Mouse (Mus musculus) CD4-positive helper T cell, adult 2 months (primary cell): ENCODE results near the gene Ubr3.

ENCODE experiments used
- DNase-seq: peaks from one replicate; pipeline ENCODE4 v3.0.0-alpha.2; 2012; ENCODE audit warnings: low read depth, missing footprints, low spot score

Gene Ubr3

GRCm38 (mm10) chr2:69897039-69897617, at the start of gene Ubr3:
Gene Ubr3 (plus strand): TSS chr2:69897246.
- peak; percentile 96 for DNase-seq

GRCm38 (mm10) chr2:69849215-69849614, 47.8 kb upstream of the Ubr3 start:
- no peak for DNase-seq

- DNase-seq = peak; percentile 4
Observed at GRCm38 (mm10) chr2:69851427-69852058, 45.5 kb upstream of the Ubr3 start.

- peak; percentile 16 for DNase-seq
Observed at GRCm38 (mm10) chr2:69856392-69856791, 40.7 kb upstream of the Ubr3 start.

- peak; percentile 9 for DNase-seq
Observed at GRCm38 (mm10) chr2:69857882-69858281, 39.2 kb upstream of the Ubr3 start.

GRCm38 (mm10) chr2:69860972-69861452, 36.0 kb upstream of the Ubr3 start:
- peak; percentile 72 for DNase-seq

GRCm38 (mm10) chr2:69861485-69862091, 35.5 kb upstream of the Ubr3 start, which contains the start of gene Ssb:
Gene Ssb (plus strand): TSS chr2:69861562.
- peak; percentile 95 for DNase-seq

GRCm38 (mm10) chr2:69862117-69862657, 34.9 kb upstream of the Ubr3 start:
- DNase-seq = peak; percentile 33

GRCm38 (mm10) chr2:69883990-69884391, 13.1 kb upstream of the Ubr3 start:
- DNase-seq = peak; percentile 2

GRCm38 (mm10) chr2:69884581-69884980, 12.5 kb upstream of the Ubr3 start:
- peak; percentile 1 for DNase-seq

GRCm38 (mm10) chr2:69885050-69885449, 12.0 kb upstream of the Ubr3 start:
- no peak for DNase-seq

- peak; percentile 92 for DNase-seq
Observed at GRCm38 (mm10) chr2:69885451-69886305, 11.4 kb upstream of the Ubr3 start, which contains the start of gene Mettl5. Gene Mettl5 (minus strand): TSS chr2:69885615.

- no peak for DNase-seq
Observed at GRCm38 (mm10) chr2:69888957-69889356, 8.1 kb upstream of the Ubr3 start.

- no peak for DNase-seq
Observed at GRCm38 (mm10) chr2:69890843-69891242, 6.2 kb upstream of the Ubr3 start.

- no peak for DNase-seq
Observed at GRCm38 (mm10) chr2:69893145-69893544, 3.9 kb upstream of the Ubr3 start.

- no peak for DNase-seq
Observed at GRCm38 (mm10) chr2:69893891-69894290, 3.2 kb upstream of the Ubr3 start.

- peak; percentile 32 for DNase-seq
Observed at GRCm38 (mm10) chr2:69895502-69896223, 1.4 kb upstream of the Ubr3 start.

GRCm38 (mm10) chr2:69896224-69896581, 843 bp upstream of the Ubr3 start:
- DNase-seq = no peak

- DNase-seq = peak; percentile 70
Observed at GRCm38 (mm10) chr2:69897618-69898575, 851 bp downstream of the Ubr3 start.

- DNase-seq = no peak
Observed at GRCm38 (mm10) chr2:69903541-69903940, 6.5 kb downstream of the Ubr3 start.
